Mouse (Mus musculus): ENCODE results near the gene Slc25a16.

DNA sequence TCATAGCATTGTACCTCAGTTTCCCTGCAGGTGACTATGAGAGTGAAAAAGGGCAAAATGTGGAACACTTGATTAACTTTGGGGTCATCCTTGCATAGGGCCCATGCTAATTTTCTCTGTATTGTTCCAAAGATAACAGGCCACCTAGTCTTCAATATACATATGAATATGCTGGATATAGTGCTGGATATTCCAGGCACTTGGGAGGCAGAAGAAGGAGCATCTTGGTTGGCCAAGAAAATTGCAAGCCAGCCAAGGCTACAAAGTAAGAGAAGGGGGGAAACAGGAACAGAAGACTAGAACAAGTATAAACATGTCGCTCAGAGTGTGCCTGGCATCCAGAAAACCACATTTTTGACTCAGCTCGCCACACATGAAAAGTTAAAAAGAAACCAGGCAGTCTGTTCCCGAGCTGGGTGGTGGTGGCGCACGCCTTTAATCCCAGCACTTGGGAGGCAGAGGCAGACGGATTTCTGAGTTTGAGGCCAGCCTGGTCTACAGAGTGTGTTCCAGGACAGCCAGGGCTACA, 27.0 kb upstream of the Slc25a16 start:
- TF ChIP-seq CTCF (IDR thresholded peaks at IDR 0.05; ENCODE audit: control insufficient read depth, insufficient read depth, insufficient read length) (no peak), CEBPB (IDR thresholded peaks at IDR 0.05; ENCODE audit: low read depth) (no peak), USF1 (IDR thresholded peaks at IDR 0.05; ENCODE audit: low read depth) (no peak), MYOG (IDR thresholded peaks at IDR 0.05; ENCODE audit: control insufficient read depth, extremely low read depth, insufficient read length) (no peak), FOSL1 (IDR thresholded peaks at IDR 0.05; ENCODE audit: insufficient read depth, low read length, poor library complexity, severe bottlenecking) (no peak), MAX (IDR thresholded peaks at IDR 0.05) (no peak)

Data from C2C12 (cell line).